Mouse (Mus musculus) olfactory bulb, adult 2 months (tissue): ENCODE data around the gene C1qa. TPM values are rescaled to one million over a fixed set of nuclear protein-coding genes. Genes with fewer than 3 reads are reported as not detected.

Experiments used
- H3K27ac ChIP-seq: fragments of 200-500 bp; 2 replicates; pipeline ENCODE4 v1.5.1; 2012; ENCODE audit warnings: low read depth, low read length; ENCODE audit not compliant: insufficient read depth
- H3K4me1 ChIP-seq: fragments of 200-500 bp; 2 replicates; pipeline ENCODE4 v1.6.1; 2012; ENCODE audit warnings: low read length; ENCODE audit not compliant: control insufficient read depth, insufficient read depth
- H3K4me3 ChIP-seq: fragments of 200-500 bp; 2 replicates; pipeline ENCODE4 v1.5.1; 2012; ENCODE audit warnings: mild to moderate bottlenecking, low read depth, low read length, moderate library complexity; ENCODE audit not compliant: insufficient read depth
- CTCF ChIP-seq: fragments of 200-500 bp; IDR thresholded peaks from 2 replicates; pipeline ENCODE4 v1.5.1; 2012; ENCODE audit warnings: low read depth, mild to moderate bottlenecking, low read length, moderate library complexity; ENCODE audit not compliant: insufficient read depth
- POLR2A ChIP-seq: fragments of 200-500 bp; IDR thresholded peaks from 2 replicates; pipeline ENCODE4 v1.6.1; 2012; ENCODE audit warnings: mild to moderate bottlenecking, low read depth, low read length, moderate library complexity; ENCODE audit not compliant: insufficient read depth
- WGBS: fragments of 180-500 bp; shearing (Covaris S2); methylation state at CpG from one replicate; pipeline ENCODE4 v1.1.7; 2018; 5-methylcytosine and 5-hydroxymethylcytosine counted together
- polyA plus RNA-seq: library from polyadenylated mRNA; stranded (reverse); fragments of >200 nt; gene quantifications from 2 replicates; pipeline ENCODE4 v1.2.4, GENCODE M21; 2012; ENCODE audit warnings: low replicate concordance; ENCODE audit not compliant: missing spikeins, insufficient read depth, insufficient read length

Gene C1qa
- polyA plus RNA-seq, 1 experiment, result not detected

GRCm38 (mm10) chr4:136855081-136855480 is 43.5 kb downstream of the C1qa start:
- no peak for TF ChIP-seq POLR2A
- TF ChIP-seq CTCF, result no peak
- Histone ChIP-seq H3K4me3 (no peak overlapping the region), H3K4me1 (no peaks in the 10 kb centered on the region), H3K27ac (no peak overlapping the region)
- WGBS, result 49% methylated on average over 6 of the region's 6 CpGs

GRCm38 (mm10) chr4:136852989-136853388 is 45.6 kb downstream of the C1qa start:
- TF ChIP-seq POLR2A (no peak), CTCF (no peak)
- Histone ChIP-seq H3K4me3 (no peak overlapping the region), H3K4me1 (no peaks in the 10 kb centered on the region), H3K27ac (no peak overlapping the region)
- 94% methylated on average over 12 of the region's 12 CpGs for WGBS

GRCm38 (mm10) chr4:136852119-136852518 is 46.5 kb downstream of the C1qa start:
- H3K4me1 ChIP-seq, result no peaks in the 10 kb centered on the region
- 86% methylated on average over 5 of the region's 5 CpGs for WGBS
- no peak overlapping the region for H3K27ac ChIP-seq
- H3K4me3 ChIP-seq, result no peak overlapping the region
- no peak for TF ChIP-seq CTCF

GRCm38 (mm10) chr4:136848565-136848964 is 50.0 kb downstream of the C1qa start:
- no peak for TF ChIP-seq POLR2A
- no peak for TF ChIP-seq CTCF
- no peak overlapping the region for H3K27ac ChIP-seq
- H3K4me3 ChIP-seq, result no peak overlapping the region
- 78% methylated on average over 4 of the region's 4 CpGs for WGBS
- H3K4me1 ChIP-seq, result no peaks in the 10 kb centered on the region

- TF ChIP-seq CTCF (no peak), POLR2A (no peak)
- Histone ChIP-seq H3K4me1 (no peaks in the 10 kb centered on the region), H3K27ac (no peak overlapping the region), H3K4me3 (no peak overlapping the region)
- WGBS, result 66% methylated on average over 6 of the region's 6 CpGs
These were observed 51.4 kb downstream of the C1qa start for GRCm38 (mm10) chr4:136847166-136847565.

Other genes starting within 250 kb of the C1qa start
- not detected in 2 replicates for gene Ephb2, start 62.8 kb downstream of the C1qa start, polyA plus RNA-seq
- gene C1qb, start 12.6 kb downstream of the C1qa start, polyA plus RNA-seq, result not detected in 2 replicates
- not detected in 2 replicates for gene C1qc, start 5.7 kb downstream of the C1qa start, polyA plus RNA-seq
- gene Epha8, start 58.0 kb upstream of the C1qa start, polyA plus RNA-seq, result not detected in 2 replicates
- gene Zbtb40, start 150.0 kb upstream of the C1qa start, polyA plus RNA-seq, result not detected in 2 replicates